Mouse (Mus musculus): ENCODE measurements around the gene Mfsd9. TPM values are rescaled to one million over a fixed set of nuclear protein-coding genes. Genes with fewer than 3 reads are reported as not detected.
"Not testable (repeated sequence)": the region's sequence is repeated elsewhere in the genome, so short reads cannot be mapped to it uniquely, and the experiment has no call there.

Mfsd9 gene
- polyA plus RNA-seq, 1 experiment: 5.9 TPM

DNA sequence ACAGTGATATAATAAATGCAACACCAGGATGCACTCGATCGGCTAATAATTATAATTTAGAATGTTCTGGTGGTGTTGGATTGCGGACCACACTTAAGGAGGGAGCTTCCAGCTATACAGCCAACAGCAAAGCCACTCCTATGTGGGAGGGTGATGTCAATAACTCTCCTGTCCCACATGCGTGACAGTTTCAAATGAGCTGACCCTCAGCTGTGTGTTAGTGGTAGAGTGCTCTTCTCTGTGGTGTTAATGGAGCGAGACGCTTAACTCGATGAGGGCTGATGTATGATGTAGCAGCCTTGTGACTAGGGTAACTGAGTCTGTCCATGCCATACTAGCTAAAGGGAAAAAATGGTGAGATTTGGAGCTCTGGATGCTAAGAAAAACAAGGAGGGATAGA lies 7.0 kb downstream of the Mfsd9 start:
- no peak for DNase-seq (ENCODE audit: low read depth)

DNA sequence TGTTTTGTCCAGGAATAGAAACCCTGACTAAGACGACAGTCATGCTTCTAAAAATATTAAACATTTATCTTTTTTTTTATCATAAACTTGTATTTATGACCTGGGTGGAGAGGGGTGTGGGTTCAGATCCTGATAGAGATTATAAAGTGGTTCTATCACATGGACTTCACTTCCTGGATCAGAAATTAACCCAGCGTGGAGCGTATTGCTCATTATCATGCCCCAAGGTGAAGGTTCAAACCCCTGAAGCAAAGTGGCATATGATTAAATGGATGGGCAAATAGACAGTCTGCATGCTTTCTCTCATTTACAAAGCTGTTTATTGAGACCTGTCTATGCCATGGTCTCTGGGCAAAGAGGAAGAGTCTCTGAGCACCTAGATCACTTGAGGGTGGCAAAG lies 13.7 kb downstream of the Mfsd9 start:
- DNase-seq (ENCODE audit: low read depth): no peak

DNA sequence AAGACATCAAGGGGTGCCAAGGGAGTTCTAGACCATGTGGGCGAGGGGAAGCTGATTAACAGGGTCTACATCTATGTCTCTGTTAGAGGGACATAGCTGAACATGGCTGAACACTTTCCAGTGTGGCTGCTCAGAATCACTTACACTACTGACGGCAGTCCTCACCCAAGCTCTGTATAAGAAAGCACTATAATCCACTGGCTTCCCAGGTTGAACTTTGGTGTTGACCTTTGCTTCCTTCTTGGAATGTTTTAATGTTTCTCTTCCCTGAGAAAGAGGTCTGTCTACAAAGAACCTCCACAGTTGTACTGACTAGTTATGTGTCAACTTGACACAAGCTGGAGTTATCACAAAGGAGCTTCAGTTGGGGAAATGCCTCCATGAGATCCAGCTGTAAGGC lies 14.4 kb downstream of the Mfsd9 start:
- DNase-seq (ENCODE audit: low read depth): no peak

DNA sequence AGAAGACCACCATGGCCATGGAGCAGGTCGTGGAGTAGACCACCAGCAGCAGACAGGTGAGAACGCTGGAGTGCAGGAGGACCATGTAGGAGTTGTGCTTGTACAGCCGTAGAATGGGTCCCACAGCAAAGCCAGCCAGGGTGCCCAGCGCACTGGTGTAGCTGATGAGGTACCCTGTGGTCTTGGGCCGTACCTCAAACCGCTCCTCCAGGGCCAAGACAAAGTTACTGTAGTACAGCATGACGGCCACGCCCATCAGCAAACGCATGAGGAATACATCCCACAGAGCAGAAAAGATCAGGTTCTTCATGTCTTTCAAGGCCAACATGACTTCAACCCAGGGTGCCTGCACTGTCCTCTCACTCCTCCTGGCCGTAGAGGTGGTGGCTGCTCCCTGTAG lies 16.4 kb downstream of the Mfsd9 start:
- DNase-seq (ENCODE audit: low read depth): no peak

DNA sequence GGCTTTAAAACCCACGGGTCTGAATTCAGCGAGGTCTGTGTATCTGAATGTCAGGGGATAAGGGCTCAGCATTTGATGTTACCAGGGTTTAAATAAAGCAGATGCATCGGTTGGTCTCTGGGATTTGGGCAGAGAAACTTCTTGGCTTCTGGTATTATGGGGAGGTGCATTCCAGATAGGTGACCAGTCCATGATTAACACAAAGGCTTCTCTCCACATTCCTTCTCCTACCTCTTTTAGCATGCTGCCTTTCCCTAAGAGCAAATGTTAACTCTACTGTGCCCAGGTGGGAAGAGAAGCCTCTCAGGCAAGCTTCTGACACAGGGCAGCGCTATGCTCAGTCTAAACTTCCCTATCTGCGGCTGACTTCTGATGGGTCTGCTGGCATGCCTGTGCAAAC lies 17.3 kb downstream of the Mfsd9 start:
- DNase-seq (ENCODE audit: low read depth): no peak

DNA sequence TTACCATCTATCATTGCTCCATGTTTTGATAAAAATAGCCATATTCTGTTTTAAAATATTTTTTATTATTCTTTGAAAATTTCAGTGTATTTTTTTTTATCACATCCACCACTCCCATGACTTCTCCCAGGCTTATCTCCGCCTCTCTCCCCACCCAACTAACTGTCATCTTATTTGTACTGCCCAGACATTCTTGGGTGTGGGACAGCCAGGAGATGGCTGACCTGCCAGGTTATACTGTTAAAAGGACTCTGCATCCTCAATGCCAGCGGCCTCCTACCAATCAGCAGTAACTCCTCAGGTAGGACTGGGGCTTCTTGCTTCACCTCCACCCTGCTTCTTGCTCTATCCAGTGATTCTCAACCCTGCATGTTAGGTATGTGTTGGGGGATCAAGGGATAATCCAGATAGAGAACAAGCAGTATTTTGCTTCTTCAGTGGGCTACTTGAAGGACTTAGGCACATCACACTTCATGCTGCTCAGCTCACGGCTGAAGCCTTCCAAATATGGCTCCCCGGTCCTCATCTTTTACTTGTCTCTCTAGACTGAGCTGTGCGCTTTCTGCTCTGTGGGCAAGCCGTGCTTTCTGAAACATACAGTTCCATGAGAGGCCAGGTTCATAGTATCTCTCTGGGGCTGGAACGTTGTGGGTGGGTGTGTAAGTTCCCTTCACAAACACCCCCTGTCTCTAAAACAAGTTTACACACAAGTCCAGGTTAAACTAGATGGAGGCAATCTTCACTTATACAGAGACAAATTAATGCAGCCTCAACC lies 19.1 kb downstream of the Mfsd9 start:
- no peak for DNase-seq (ENCODE audit: low read depth)

DNA sequence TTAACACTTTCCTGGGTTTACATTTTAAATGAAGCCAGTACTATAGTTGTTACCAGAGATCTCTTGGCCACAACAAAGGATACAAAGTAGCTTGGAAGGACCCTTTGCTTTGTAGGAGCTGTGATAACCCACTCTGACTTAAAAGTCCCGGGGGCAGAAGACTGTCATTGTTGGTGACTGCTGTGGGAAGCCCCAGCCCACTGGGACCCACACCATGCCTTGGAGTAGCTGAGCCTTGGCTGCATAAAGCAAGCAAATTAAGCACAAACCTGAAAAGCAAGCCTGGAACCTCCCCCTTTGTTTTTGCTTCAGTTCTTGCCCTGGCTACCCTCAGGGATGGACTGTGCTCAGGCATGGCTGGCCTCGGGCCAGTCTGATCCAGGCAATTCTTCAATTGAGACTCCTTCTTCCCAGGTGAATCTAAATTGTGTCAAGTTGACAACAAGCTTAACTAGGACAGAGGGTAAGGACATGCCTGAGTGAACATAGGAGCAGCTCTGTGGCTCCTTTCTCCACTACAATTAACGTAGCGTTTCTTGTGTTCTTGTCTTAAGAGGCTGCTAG lies 21.1 kb downstream of the Mfsd9 start:
- DNase-seq (ENCODE audit: low read depth): no peak

DNA sequence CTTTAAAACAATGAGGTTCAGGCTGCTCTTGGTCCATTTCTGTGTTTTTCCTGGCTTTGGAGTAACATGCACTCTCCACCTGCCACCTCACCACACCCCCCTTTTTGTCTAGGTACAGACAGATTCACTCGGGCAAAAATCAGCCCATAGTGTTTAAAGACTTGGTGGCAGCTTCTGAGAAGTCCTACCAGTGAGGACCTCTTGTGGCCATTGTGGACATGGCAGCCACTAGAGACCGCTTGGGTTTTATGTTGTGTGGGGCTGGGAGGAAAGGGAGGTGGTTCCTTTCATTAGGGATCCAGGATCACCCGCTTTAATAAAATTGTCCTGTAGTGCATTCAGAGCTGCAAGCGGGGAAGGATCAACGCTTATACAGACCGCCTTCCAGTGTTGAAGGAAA lies 21.9 kb downstream of the Mfsd9 start:
- no peak for DNase-seq (ENCODE audit: low read depth)

DNA sequence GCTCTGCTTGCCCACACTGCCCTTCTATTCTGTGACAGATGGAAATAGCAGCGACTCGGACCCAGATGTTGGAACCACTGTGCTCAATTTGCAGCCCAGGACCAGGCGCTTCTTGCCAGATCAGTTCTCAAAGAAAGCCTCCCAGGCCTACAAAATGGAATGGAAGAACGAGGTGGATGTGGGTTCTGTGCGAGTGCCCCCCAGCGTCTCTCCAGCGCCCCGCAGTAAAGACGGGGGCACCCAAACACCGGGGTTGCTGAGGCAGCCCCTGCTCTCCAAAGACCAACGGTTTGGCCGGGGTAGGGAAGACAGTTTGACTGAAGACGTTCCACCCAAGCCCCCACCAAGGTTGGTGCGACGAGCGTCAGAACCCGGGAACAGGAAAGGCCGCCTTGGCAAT lies 22.9 kb downstream of the Mfsd9 start:
- DNase-seq (ENCODE audit: low read depth): no peak

DNA sequence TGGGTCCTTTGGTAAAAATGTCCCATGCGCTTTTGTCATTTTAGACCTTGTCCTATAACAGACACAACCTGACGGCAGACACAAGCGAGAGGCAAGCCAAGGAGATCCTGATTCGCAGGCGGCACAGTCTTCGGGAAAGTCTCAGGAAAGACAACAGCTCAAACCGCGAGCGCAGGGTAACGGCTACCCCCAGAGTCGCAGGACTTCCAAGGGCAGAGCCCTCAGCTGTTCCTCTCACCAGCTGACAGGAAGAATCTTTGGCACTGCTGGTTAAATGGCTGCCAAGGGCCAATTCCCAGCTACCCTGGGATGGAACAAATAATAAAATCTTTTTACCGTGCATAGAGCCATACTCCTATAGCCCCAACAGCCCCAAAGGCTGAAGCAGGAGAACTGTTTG lies 25.0 kb downstream of the Mfsd9 start:
- DNase-seq (ENCODE audit: low read depth): no peak

DNA sequence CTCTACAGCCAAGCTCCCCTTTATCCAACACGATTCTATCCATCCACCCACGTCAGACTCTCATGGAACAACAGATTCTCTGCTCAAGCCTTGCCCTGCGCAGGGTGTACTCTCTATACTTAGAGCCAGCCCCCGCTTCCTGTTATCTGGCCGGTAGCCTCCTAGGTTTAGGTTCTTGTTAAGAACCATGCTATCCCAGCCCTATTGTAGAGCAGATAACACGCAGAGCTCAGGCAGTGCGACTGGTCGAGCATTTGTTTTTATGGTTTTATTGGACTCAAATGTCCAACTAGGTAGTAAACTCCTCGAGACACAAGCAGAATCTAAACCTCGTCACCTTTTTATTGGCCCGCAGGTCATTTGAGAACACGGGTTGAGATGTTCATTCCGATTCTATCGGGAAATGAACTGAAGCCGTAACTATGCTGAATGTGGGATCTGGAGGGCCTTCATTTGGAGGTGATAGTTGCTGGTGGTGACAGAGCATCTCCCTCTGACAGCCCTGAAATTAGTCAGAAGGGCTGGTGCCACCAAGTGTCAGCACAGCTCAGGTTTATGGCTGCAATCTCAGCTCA lies 25.7 kb downstream of the Mfsd9 start:
- no peak for DNase-seq (ENCODE audit: low read depth)

DNA sequence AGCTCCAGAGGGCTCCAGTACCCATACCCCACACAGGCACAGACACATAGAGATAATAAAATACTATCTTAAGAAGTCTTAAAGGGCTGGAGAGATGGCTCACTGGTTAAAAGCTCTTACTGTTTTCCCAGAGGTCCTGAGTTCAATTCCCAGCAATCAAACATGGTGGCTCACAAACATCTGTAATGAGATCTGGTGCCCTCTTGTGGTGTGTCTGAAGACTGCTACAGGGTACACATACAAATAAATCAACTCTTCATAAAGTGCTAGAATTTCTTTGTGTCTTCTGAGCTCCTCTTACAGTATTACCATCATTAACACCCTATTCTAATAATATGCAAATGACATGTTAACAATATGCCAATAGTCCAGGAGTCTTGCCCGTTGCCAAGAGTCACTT lies 26.4 kb downstream of the Mfsd9 start:
- DNase-seq (ENCODE audit: low read depth): no peak

DNA sequence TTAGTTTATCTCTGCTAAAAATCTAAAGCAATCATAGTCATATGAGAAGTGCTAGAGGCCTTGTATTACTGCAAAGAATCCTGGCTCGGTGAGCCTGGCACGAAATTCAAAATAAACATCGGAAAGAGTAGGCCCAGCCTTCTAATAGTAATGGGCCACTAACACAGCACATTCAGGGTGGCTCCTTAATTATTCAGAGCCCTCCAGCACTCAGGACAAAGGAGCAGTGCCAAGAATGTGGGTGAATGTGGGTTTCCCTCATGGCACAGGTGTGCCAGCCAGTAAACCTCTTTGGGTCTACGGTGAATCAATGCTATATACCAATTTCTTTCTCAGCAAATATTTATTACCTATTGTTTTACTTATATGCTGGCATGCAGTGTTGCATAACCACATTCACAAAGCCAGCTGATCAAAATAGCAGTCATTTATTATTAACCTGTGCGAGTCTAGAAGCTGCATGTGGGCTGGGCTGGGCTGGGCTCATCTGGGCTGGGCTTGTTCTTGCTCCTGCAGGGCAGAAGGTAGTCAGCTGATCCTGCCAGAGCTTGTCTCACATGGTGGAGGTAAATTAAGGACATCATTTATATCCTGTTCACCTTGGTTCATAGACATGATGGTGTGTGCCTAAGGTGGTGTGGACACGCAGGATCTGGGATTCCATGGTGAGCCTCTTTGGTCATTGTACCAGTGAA lies 30.6 kb downstream of the Mfsd9 start:
- DNase-seq (ENCODE audit: low read depth): peak; percentile 88

DNA sequence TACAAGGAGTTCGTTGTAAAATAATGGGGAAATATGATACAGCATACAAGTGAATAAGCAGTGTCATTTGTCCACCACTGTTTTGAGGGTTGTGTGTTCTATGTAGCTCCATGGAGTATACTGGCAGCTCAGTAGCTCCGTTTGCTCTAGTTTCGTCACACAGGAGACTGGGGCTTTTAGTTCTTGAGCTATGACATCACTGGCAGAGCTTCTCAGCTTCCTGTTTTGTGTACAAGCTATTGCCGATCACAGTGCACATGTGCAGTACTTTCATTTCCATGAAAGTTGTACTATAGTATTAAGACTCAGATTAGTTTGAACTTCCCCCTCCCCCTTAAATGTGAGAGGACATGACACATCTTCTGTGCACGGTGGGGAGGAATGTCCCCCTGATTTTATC lies 44.4 kb downstream of the Mfsd9 start:
- DNase-seq (ENCODE audit: low read depth): no peak

DNA sequence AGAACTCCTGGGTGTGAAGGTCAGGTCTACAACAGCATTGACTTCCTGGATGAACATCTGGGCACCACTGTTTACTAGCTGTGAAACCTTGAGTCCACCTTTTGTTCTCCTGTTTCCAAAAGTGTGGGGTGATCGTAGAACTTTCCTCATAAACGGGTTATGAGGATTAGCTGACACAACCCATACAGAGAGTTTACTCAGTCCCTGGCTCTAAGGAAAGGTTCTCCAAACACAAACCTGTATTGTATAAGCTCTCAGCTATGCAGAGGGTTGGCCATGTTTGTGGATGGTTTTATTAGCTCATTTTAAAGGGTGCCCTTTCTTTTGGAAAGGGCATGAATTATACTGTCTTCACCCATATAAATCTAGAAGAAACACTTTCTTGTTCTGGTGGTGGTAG lies 49.7 kb downstream of the Mfsd9 start:
- no peak for DNase-seq (ENCODE audit: low read depth)

DNA sequence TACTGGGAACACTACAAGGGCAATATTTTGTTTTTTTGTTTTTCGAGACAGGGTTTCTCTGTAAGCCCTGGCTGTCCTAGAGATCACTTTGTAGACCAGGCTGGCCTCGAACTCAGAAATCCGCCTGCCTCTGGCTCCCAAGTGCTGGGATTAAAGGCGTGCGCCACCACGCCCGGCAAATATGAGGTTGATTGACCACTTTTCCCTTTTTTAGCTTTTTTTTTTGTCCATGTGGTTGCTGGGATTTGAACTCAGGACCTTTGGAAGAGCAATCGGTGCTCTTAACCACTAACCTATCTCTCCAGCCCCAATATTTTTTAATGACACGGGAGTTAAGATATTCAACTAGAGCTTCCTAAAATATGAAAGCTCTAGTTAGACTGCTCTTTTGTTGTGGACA lies 52.2 kb downstream of the Mfsd9 start:
- not testable (repeated sequence) for DNase-seq (ENCODE audit: low read depth)

DNA sequence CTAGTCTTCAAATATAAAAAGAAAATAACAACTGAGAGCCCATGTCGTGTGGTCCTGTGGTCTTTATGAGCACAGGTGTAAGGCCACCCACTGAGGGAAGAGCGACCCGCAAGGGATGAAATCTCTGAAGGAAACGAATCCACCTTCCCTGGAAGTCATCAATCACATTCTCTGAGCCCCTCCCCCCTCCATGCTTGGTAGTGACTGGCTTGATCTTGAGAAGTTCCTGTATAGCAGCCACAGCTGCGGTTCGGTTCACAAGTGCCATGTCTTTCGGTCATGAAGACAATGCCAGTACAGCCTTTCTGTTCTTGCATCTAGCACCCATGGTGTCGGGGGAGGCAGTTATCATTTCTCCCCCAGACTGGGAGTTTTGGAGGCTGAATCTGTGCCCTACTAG lies 52.8 kb downstream of the Mfsd9 start:
- no peak for DNase-seq (ENCODE audit: low read depth)

DNA sequence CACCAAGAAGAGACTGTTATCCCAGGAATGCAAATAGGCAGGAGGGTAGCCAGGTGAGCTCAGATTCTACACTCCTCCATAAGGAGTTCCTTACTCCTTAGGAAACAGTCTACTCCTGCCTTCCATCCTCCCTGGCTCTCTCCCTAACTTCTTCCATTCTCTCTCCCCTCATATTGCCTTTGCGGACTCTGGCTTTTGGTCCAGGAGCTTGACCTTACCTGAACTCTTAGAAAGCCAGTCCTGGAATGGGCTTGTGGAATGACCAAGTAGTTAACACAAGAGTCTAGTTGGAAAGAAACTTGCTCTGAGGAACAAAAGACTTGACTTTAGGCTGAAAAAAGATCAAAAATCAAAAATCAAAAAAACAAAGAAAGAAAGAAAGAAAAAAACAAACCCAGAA lies 61.9 kb downstream of the Mfsd9 start:
- DNase-seq (ENCODE audit: low read depth): no peak

DNA sequence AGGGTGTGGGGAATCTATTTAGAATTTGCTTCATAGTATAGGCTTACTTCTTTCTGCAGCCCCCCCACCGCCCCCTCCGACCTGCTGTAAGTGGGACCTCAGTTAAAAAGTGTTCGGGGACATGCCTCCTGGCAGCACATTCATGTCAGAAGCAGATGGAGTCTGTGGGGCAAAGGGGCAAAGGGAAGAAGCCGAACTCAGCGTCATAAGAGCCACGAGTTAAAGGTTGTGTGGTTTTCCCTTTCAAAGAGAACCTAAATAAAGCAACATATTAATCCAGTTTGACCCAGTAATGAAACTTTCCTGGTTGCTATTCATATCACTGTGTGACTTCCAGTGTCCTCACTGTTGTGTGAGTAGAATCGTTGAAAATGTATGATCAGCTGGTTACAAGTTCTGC lies 63.1 kb downstream of the Mfsd9 start:
- no peak for DNase-seq (ENCODE audit: low read depth)

DNA sequence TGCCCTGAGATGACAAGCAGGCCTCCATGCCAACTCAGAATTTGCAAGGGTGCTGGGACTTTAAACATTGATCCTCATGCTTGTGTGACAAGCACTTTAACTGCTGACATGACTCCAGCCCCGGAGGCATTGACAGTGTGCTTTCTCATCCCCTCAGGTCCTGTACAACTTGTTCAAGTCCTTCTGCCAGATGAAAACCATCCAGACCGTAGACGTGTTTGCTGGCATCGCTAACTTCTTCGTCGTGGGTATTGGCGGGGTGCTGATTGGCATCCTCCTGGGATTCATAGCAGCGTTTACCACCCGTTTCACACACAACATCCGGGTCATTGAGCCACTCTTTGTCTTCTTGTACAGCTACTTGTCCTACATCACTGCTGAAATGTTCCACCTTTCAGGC lies 64.4 kb downstream of the Mfsd9 start:
- no peak for DNase-seq (ENCODE audit: low read depth)
